Mouse (Mus musculus): Measurements from ENCODE around the gene Flad1. TPM values are rescaled to one million over a fixed set of nuclear protein-coding genes. Genes with fewer than 3 reads are reported as not detected.
A peak's percentile ranks its signal among the peaks of the same experiment; 100 is the strongest.

Flad1 gene
- polyA plus RNA-seq, 1 experiment from 2014 or later = 27.9 TPM

GRCm38 (mm10) chr3:89421810-89422473, 10.3 kb upstream of the Flad1 start:
- 5% methylated on average over 22 of the region's 22 CpGs for WGBS
- Histone ChIP-seq H3K4me3 (peak overlapping the region; percentile 57), H3K27ac (replicated peaks) (peak overlapping the region; percentile 85), H3K9me3 (replicated peaks) (no peaks in the 10 kb centered on the region), H3K27me3 (ENCODE audit: low read depth, poor library complexity, severe bottlenecking) (no peaks in the 10 kb centered on the region), H3K4me1 (peaks cover 57% of the 10 kb centered on the region), H3K36me3 (peaks cover 38% of the 10 kb centered on the region)
- no peak for DNase-seq (ENCODE audit: low spot score)

GRCm38 (mm10) chr3:89421002-89421774, 9.5 kb upstream of the Flad1 start:
- H3K27ac ChIP-seq (replicated peaks) = peak overlapping the region; percentile 85
- peaks cover 37% of the 10 kb centered on the region for H3K36me3 ChIP-seq
- DNase-seq (ENCODE audit: low spot score) = peak; percentile 72
- H3K4me1 ChIP-seq = peaks cover 64% of the 10 kb centered on the region
- no peaks in the 10 kb centered on the region for H3K9me3 ChIP-seq (replicated peaks)
- no peaks in the 10 kb centered on the region for H3K27me3 ChIP-seq (ENCODE audit: low read depth, poor library complexity, severe bottlenecking)
- peak overlapping the region; percentile 57 for H3K4me3 ChIP-seq
- 2% methylated on average over 11 of the region's 11 CpGs for WGBS

DNA sequence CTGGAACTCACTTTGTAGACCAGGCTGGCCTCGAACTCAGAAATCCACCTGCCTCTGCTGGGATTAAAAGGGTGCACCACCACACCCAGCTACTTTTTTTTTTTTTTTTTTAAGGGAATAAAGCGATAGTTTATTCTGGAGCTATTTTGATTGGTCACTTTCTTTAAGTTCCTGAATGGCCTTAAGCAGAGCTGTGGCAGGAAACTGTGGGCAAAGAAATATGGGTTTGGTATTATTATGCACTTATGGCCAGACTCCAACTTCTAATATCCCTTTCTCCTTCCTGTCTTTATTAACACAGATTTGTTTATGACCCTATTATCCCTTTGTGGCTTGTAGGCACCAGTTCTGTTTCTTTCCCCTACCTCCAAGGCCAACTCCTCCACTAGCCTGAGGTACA, 8.8 kb upstream of the Flad1 start:
- peaks cover 66% of the 10 kb centered on the region for H3K4me1 ChIP-seq
- peaks cover 39% of the 10 kb centered on the region for H3K36me3 ChIP-seq
- peak overlapping the region; percentile 57 for H3K4me3 ChIP-seq
- H3K9me3 ChIP-seq (replicated peaks) = no peaks in the 10 kb centered on the region
- DNase-seq (ENCODE audit: low spot score) = no peak
- H3K27ac ChIP-seq (replicated peaks) = peak overlapping the region; percentile 85; the same call in 1 of the 2 replicates
- no peaks in the 10 kb centered on the region for H3K27me3 ChIP-seq (ENCODE audit: low read depth, poor library complexity, severe bottlenecking)
- 65% methylated on average over 2 of the region's 2 CpGs for WGBS

DNA sequence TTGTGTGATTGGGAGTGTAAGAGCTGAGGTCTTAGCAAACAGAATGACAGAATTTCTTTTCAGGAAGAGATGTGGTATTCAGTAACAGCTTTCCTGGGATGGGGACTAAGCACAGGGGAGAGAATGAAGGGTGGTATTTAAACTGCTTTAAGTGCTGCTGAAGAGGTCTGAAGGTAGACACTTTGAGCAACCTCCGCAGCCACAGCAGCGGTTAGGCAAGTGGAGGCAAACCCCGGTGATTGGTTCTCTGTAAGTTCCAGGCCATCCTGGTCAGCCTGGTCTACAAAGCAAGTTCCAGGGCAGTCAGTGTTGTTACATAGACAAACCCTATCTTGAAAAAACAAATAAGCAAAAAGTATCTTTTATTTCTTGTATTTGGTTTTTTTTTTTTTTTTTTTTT, 8.3 kb upstream of the Flad1 start:
- peaks cover 66% of the 10 kb centered on the region for H3K4me1 ChIP-seq
- H3K36me3 ChIP-seq = peaks cover 39% of the 10 kb centered on the region
- H3K9me3 ChIP-seq (replicated peaks) = no peaks in the 10 kb centered on the region
- DNase-seq (ENCODE audit: low spot score) = no peak
- H3K27ac ChIP-seq (replicated peaks) = peak overlapping the region; percentile 94
- peak overlapping the region; percentile 73 for H3K4me3 ChIP-seq
- WGBS = 43% methylated on average over 3 of the region's 3 CpGs
- H3K27me3 ChIP-seq (ENCODE audit: low read depth, poor library complexity, severe bottlenecking) = no peaks in the 10 kb centered on the region

- Histone ChIP-seq H3K36me3 (peaks cover 39% of the 10 kb centered on the region), H3K27ac (replicated peaks) (peak overlapping the region; percentile 94), H3K27me3 (ENCODE audit: low read depth, poor library complexity, severe bottlenecking) (no peaks in the 10 kb centered on the region), H3K9me3 (replicated peaks) (no peaks in the 10 kb centered on the region), H3K4me3 (peak overlapping the region; percentile 73), H3K4me1 (peaks cover 66% of the 10 kb centered on the region)
- peak; percentile 36 for DNase-seq (ENCODE audit: low spot score)
- 3% methylated on average over 9 of the region's 9 CpGs for WGBS
Measured at GRCm38 (mm10) chr3:89419571-89419970, 7.9 kb upstream of the Flad1 start.

- Histone ChIP-seq H3K4me3 (peak overlapping the region; percentile 73), H3K27me3 (ENCODE audit: low read depth, poor library complexity, severe bottlenecking) (no peaks in the 10 kb centered on the region), H3K4me1 (peaks cover 59% of the 10 kb centered on the region), H3K36me3 (peaks cover 39% of the 10 kb centered on the region), H3K9me3 (replicated peaks) (no peaks in the 10 kb centered on the region), H3K27ac (replicated peaks) (peak overlapping the region; percentile 94)
- peak; percentile 84 for DNase-seq (ENCODE audit: low spot score)
- WGBS = under 1% methylated on average over 16 of the region's 16 CpGs
Measured at GRCm38 (mm10) chr3:89418861-89419250, 7.2 kb upstream of the Flad1 start.

GRCm38 (mm10) chr3:89418170-89418860, 6.6 kb upstream of the Flad1 start, which contains the start of the genes Cks1b and Shc1:
Gene Cks1b (minus strand): TSS chr3:89418383.
Gene Shc1 (plus strand): TSS chr3:89418443.
- under 1% methylated on average over 39 of the region's 39 CpGs for WGBS
- Histone ChIP-seq H3K27ac (replicated peaks) (peak within 1 kb of the TSS; percentile 94), H3K36me3 (peaks cover 38% of the 10 kb centered on the region), H3K4me3 (peak within 1 kb of the TSS; percentile 73), H3K27me3 (ENCODE audit: low read depth, poor library complexity, severe bottlenecking) (no peaks in the 10 kb centered on the region), H3K4me1 (peaks cover 54% of the 10 kb centered on the region), H3K9me3 (replicated peaks) (no peaks in the 10 kb centered on the region)
- peak; percentile 98 for DNase-seq (ENCODE audit: low spot score)

DNA sequence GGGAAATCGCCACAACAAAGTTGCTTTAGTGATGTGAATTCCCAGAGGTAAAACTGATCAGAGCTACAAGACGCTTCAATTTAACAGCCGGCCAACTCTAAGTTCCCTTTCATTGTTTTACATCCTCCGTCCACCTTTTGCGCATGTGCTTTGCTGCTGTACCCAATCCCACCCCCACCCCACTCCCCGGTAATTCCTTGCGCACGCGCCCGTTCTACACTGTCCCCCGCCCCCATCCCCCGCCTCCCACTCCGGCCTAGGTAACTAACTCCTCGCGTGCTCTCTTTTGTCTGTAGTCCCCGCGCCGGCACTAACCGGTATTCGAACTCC, 6.1 kb upstream of the Flad1 start:
- no peak for DNase-seq (ENCODE audit: low spot score)
- H3K4me3 ChIP-seq = peak overlapping the region; percentile 73
- H3K27ac ChIP-seq (replicated peaks) = peak overlapping the region; percentile 94
- no peaks in the 10 kb centered on the region for H3K9me3 ChIP-seq (replicated peaks)
- peaks cover 40% of the 10 kb centered on the region for H3K36me3 ChIP-seq
- H3K4me1 ChIP-seq = peaks cover 50% of the 10 kb centered on the region
- under 1% methylated on average over 20 of the region's 20 CpGs for WGBS
- no peaks in the 10 kb centered on the region for H3K27me3 ChIP-seq (ENCODE audit: low read depth, poor library complexity, severe bottlenecking)

DNA sequence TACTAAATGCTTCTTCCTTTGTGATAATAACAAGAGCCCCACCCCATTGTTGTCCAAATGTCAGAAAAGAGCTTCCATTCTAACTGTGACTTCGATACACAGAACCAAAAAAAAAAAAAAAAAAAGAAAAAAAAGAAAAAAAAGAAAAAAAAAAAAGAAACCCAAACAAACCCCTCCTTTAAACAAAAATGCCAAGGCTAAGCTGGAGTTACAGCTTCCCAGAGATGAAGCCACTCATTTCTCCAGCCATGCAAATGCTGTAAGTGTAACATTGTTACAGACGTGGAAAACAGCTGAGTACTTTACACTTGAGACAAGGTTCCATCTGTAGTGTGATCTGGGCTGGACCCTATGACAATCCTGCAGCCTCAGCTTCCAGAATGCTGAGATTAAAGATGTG, 5.5 kb upstream of the Flad1 start:
- Histone ChIP-seq H3K27me3 (ENCODE audit: low read depth, poor library complexity, severe bottlenecking) (no peaks in the 10 kb centered on the region), H3K27ac (replicated peaks) (peak overlapping the region; percentile 94), H3K36me3 (peaks cover 40% of the 10 kb centered on the region), H3K9me3 (replicated peaks) (no peaks in the 10 kb centered on the region), H3K4me3 (peak overlapping the region; percentile 73), H3K4me1 (peaks cover 46% of the 10 kb centered on the region)
- DNase-seq (ENCODE audit: low spot score) = no peak
- 28% methylated on average over 2 of the region's 2 CpGs for WGBS

DNA sequence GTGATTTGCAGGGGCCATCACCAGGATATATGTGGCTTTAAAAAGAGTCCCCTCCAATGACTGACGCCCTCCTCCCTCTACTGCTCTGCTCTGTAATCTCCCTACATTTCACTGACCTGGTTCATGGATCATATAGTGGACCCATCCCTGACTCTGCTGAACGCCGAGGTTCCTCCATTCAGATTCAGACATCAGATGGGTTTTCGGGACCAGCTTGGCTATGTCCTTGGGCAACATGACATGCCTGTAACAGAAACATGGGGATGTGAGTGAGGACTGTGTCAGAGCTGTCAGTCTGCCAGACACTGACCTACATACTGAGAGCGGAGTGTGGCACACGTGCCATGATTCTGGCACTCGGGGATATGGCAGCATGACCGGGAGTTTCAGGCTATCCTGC, 4.5 kb upstream of the Flad1 start:
- no peak overlapping the region for H3K27ac ChIP-seq (replicated peaks)
- no peaks in the 10 kb centered on the region for H3K27me3 ChIP-seq (ENCODE audit: low read depth, poor library complexity, severe bottlenecking)
- peaks cover 40% of the 10 kb centered on the region for H3K36me3 ChIP-seq
- H3K4me1 ChIP-seq = peaks cover 40% of the 10 kb centered on the region
- WGBS = 97% methylated on average over 8 of the region's 8 CpGs
- H3K4me3 ChIP-seq = peak overlapping the region; percentile 73
- H3K9me3 ChIP-seq (replicated peaks) = no peaks in the 10 kb centered on the region
- no peak for DNase-seq (ENCODE audit: low spot score)

- no peak for DNase-seq (ENCODE audit: low spot score)
- peak overlapping the region; percentile 73; the same call in 1 of the 2 replicates for H3K27ac ChIP-seq (replicated peaks)
- peaks cover 17% of the 10 kb centered on the region for H3K4me1 ChIP-seq
- WGBS = 82% methylated on average over 10 of the region's 10 CpGs
- H3K4me3 ChIP-seq = peak overlapping the region; percentile 65
- peaks cover 54% of the 10 kb centered on the region for H3K36me3 ChIP-seq
- no peaks in the 10 kb centered on the region for H3K27me3 ChIP-seq (ENCODE audit: low read depth, poor library complexity, severe bottlenecking)
- no peaks in the 10 kb centered on the region for H3K9me3 ChIP-seq (replicated peaks)
Measured at GRCm38 (mm10) chr3:89410864-89411263, 806 bp downstream of the Flad1 start.

GRCm38 (mm10) chr3:89409701-89410100, 2.0 kb downstream of the Flad1 start:
- Histone ChIP-seq H3K36me3 (peaks cover 49% of the 10 kb centered on the region), H3K27me3 (ENCODE audit: low read depth, poor library complexity, severe bottlenecking) (no peaks in the 10 kb centered on the region), H3K4me1 (peaks cover 17% of the 10 kb centered on the region), H3K4me3 (no peak overlapping the region), H3K9me3 (replicated peaks) (no peaks in the 10 kb centered on the region), H3K27ac (replicated peaks) (no peak overlapping the region)
- DNase-seq (ENCODE audit: low spot score) = no peak
- WGBS = 98% methylated on average over 3 of the region's 3 CpGs
